Mouse (Mus musculus): ENCODE measurements around the gene Anks6.

- TF ChIP-seq TAL1 (IDR thresholded peaks at IDR 0.05; ENCODE audit: low read length) (no peak), GATA1 (IDR thresholded peaks at IDR 0.05; ENCODE audit: low read length) (no peak)
Observed at GRCm38 (mm10) chr4:46986054-46986453, 71.2 kb downstream of the Anks6 start.

Measured in erythroblast, embryonic 14.5 days (primary cell).